Mouse (Mus musculus) lung, adult 2 months (tissue): Measurements from ENCODE around the gene Dnah17.

Source experiments
- CTCF ChIP-seq: fragments of 200-500 bp; IDR thresholded peaks from 2 replicates; pipeline ENCODE4 v1.5.1; 2011; ENCODE audit warnings: mild to moderate bottlenecking, low read length, control low read depth; ENCODE audit not compliant: insufficient read depth
- POLR2A ChIP-seq: fragments of 200-500 bp; IDR thresholded peaks from 2 replicates; pipeline ENCODE4 v1.6.1; 2011; ENCODE audit warnings: low read depth, mild to moderate bottlenecking, control low read depth, low read length, borderline replicate concordance; ENCODE audit errors: extremely low read depth

DNA sequence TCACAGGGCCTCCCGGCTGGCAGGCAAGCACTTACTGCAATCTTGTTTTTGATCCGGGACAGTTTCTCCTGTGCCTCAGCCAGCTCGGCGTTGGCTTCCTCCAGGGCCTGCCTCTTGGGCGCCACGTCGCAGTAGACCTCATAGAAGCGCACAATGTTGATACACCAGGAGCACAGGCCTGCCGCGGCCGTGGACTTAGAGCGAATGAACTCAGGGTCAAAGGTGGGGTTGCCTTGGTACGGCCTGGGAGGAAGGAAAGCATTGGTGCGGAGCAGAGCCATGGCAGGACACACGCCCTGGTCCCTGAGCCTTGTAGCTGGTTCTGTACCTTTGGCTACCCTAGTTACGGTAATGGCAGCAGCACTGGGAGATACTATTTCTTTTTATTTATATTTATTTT, 80.3 kb downstream of the Dnah17 start:
- TF ChIP-seq POLR2A = no peak
- TF ChIP-seq CTCF = no peak
